Mouse (Mus musculus): Measurements from ENCODE around the gene AY074887. TPM values are rescaled to one million over a fixed set of nuclear protein-coding genes. Genes with fewer than 3 reads are reported as not detected.
"Not testable (repeated sequence)": the region's sequence is repeated elsewhere in the genome, so short reads cannot be mapped to it uniquely, and the experiment has no call there.

Gene AY074887
- polyA plus RNA-seq (2012; rRNA removed) = 0.41 TPM in 1 of 2 replicates, not detected in the other

DNA sequence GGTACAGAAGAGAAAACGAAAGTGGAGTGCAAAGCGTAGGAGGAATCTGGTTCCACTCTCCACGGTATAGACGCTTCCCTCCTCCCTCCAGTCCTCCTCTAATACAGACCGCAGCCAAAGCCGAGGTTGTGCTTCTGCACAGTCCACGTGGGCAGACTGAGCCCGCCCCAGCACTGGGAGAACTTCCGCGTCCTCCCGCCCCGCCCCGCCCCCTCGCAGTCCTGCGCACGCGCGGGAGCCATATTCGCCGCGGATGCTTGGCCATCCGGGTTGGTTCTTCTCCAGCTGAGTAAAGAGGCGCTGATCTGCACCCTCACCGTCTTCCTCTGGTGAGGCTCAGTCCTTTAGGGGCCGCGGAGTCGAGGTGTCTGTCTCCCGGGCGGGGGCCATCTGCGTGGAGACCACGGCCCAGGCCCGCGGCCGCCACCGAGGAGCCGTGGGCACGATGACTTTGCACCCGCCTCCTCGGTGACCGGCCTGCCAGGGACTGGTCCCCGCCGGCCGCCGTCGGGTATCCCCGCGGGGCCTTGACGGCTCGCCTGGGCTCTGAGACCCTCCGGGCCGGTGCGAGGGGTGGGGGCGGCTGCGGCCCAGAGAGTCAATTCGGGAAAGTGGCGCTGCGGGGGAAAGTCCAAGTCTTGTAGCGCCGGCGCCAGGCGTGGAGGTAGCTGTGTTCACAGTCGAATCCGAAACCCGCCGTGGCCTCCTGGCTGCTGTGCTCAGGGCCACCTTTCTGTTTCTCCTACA lies at the start of gene AY074887, which contains the start of gene Psma4:
Gene AY074887, minus strand, starts transcription at position 424 of the 747 bp plus-strand sequence.
Gene Psma4, plus strand, starts transcription at position 216 of the 747 bp plus-strand sequence.
- DNase-seq (ENCODE audit: low read depth) = peak; percentile 74

GRCm38 (mm10) chr9:54995645-54996044 lies 44.8 kb upstream of the AY074887 start:
- DNase-seq (ENCODE audit: low read depth) = no peak

GRCm38 (mm10) chr9:54994381-54994780 lies 43.6 kb upstream of the AY074887 start:
- no peak for DNase-seq (ENCODE audit: low read depth)

GRCm38 (mm10) chr9:54990362-54990761 lies 39.6 kb upstream of the AY074887 start:
- no peak for DNase-seq (ENCODE audit: low read depth)

DNA sequence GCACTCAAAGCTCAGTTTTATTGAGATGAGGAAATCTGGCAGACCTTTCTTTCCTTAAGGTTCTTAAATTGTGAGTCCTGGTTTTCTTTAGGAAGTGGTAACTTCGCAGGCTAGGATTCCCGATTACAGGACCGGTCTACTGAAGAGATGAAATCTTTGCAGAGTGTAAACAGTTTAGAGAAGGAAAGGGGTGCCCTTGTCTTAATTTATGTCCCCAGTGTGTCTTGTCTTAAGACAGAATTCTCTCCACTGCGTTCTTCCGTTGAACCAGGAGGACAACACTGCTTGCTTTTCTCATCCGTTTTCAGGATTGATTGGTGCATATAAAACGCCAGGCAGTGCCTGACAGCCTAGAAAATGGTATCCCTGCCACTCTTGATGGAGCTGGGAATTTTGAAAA lies 31.6 kb upstream of the AY074887 start:
- DNase-seq (ENCODE audit: low read depth) = no peak

DNA sequence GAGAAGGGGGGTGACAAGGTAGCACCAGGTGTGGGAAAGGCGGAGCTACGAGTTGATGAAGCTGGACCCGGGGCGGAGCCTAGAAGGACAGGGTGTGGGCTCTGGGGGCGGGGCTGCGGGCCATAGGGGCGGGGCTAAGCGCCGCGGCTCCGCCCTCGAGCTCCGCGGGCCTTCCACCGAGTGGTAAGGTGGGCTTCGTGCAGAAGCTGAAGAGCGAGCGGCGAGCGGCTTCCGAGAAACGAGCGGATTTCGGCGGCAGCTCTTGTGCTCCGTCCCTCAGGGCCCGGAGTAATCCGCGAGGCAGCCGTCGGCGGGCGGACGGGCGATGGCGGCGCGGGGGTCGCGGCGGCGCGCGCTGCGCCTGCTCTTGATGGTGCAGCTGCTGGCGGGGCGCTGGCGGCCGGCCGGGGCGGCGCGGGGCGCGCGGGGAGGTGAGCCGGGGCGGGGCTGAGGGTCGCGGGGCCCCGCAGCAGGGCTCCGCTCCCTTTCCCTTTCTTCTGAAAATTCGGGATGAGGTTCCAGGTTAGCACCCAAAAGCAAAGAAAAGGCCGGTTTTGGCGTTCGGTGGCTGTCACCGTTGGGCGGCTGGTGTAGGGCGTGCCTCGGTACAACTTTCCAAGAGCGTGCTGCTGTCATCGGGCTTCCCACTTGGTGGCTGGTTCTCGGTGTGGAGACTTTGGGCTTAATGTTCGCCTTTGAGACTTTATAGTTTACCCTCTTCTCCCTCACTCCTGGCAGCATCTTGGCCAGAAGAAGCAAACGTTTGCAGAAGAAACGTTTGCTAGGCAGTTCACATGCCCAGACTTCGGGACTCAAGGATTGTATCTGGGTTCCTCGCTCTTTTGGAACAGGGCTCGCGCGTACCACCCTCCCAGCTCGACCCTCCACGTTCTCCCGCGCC lies 30.7 kb upstream of the AY074887 start:
- no peak for DNase-seq (ENCODE audit: low read depth)

DNA sequence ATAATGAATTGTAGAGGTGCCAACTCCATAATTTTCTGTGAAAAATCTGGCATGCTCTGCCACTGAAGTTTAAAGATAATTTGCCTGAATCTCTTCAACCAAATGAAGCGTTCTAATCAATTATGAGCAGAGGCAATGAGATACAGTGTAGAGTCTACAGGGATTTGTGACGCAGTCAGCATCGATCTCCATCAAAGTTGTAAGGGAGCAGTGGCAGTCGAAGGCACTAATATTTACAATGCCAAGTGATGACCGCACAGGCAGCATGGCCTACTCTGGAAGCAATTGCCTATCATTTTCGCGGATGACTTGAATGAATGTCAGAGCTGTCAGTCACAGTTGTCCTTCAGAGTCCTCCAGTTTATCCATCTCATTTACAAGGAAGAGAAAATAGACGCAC lies 29.9 kb upstream of the AY074887 start, which contains the start of gene Chrna5:
Gene Chrna5, plus strand, starts transcription at position 207 of the 400 bp plus-strand sequence.
- DNase-seq (ENCODE audit: low read depth) = no peak

- no peak for DNase-seq (ENCODE audit: low read depth)
These were observed 19.3 kb upstream of the AY074887 start for GRCm38 (mm10) chr9:54969972-54970637.

DNA sequence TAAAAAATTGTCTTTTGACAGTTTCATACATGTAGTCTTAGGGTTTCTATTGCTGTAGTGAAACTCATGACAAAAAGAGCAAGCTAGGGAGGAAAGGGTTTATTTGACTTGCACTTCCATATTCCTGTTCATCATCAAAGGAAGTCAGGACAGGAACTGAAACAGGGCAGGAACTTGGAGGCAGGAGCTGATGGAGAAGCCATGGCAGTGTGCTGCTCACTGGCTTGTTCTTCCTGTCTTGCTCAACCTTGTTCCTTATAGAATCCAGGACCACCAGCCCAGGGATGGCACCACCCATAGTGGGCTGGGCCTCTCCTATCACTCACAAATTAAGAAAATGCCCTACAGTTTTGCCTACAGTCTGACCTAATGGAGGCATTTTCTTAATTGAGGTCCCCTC lies 12.9 kb upstream of the AY074887 start:
- no peak for DNase-seq (ENCODE audit: low read depth)

GRCm38 (mm10) chr9:54961059-54961458 lies 10.3 kb upstream of the AY074887 start:
- no peak for DNase-seq (ENCODE audit: low read depth)

DNA sequence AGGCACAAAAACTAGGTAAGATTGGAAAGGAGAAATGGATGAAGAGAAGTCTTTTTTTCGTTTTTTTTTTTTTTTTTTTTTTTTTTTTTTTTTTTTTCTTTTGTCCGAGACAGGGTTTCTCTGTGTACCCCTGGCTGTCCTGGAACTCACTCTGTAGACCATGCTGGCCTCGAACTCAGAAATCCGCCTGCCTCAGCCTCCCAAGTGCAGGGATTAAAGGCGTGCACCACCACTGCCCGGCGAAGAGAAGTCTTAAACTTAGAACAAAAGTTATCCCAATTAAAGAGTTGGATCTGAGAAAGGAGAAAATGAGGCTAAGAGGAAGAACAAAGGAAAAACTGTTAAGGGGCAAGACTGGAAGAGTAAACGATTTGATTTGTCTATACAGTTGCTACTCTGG lies 636 bp downstream of the AY074887 start:
- not testable (repeated sequence) for DNase-seq (ENCODE audit: low read depth)

GRCm38 (mm10) chr9:54949465-54949864 lies 1.3 kb downstream of the AY074887 start:
- DNase-seq (ENCODE audit: low read depth) = no peak

- no peak for DNase-seq (ENCODE audit: low read depth)
These were observed 4.5 kb downstream of the AY074887 start for GRCm38 (mm10) chr9:54946256-54946655.

- DNase-seq (ENCODE audit: low read depth) = no peak
These were observed 6.3 kb downstream of the AY074887 start for GRCm38 (mm10) chr9:54944467-54944866.

DNA sequence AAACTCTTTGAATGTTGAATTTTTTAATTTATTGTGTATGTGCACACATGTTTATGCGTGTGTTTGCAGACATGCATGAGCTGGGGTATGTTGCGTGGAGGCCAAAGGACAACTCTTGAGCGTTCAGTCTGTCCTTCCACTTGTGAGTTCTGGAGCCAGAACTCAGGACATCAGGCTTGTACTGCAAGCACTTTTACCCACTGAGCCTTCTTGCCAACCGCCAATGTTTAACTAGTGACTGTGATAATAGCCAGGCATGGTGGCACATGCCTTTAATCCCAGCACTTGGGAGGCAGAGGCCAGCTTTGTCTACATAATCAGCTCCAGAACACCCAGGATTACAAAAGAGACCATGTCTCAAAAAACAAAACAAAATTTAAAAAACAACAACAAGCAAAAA lies 8.7 kb downstream of the AY074887 start:
- no peak for DNase-seq (ENCODE audit: low read depth)

DNA sequence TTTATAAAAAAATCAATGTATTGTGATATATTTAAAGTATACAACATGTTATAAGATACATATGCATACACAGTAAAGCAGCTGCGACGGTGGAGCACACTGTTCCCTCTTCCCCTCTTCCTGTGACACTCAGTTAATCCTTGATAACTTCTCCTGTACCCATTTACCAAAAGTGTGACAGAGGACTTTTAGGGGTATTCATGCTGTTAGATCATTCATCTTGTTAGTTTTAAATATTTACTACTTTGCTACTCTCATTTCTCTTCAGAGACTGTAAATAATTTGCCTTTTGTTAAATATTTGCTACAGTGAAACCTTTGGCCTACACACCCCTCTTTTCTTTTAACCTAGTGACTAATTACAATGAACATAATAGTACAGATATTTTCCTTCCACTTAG lies 18.4 kb downstream of the AY074887 start:
- no peak for DNase-seq (ENCODE audit: low read depth)

DNA sequence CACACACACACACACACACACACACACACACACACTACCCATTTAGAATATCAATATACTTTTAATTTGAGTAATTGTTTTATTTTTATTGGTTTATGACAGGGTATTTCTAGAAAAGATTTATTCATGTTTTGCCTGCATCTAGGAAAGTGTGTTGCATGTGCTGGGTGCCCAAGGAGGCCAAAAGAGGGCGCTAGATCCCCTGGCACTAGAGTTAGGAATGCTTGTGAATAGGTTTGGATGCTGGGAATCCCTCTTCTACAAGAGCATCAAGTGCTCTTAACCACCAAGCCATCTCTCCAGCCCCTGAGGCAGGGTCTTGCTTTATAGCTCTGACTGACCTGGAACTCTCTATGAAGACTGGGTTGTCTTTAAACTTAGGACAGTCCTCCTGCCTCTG lies 19.0 kb downstream of the AY074887 start:
- no peak for DNase-seq (ENCODE audit: low read depth)

GRCm38 (mm10) chr9:54930741-54931140 lies 20.1 kb downstream of the AY074887 start:
- no peak for DNase-seq (ENCODE audit: low read depth)

DNA sequence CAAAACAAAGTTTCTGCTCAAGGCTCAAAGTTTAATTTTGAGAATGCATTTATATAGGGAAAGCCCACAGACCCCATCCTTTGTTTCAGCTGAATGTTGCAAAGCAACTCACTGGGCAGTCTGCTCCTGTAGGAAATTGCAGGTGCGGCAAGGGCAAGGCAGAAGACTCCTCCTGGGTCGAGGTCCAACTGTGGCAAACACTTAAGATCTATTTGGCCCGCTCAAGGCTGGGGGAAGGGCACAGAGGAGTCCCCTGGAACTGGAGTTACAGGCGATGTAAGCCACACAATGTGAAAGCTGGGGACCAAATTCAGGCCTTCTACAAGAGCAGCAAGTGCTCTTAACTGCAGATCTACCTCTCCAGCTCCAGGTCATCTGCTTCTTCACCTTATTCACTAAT lies 30.9 kb downstream of the AY074887 start:
- no peak for DNase-seq (ENCODE audit: low read depth)

- no peak for DNase-seq (ENCODE audit: low read depth)
These were observed 32.0 kb downstream of the AY074887 start for GRCm38 (mm10) chr9:54918781-54919180.

GRCm38 (mm10) chr9:54918191-54918590 lies 32.6 kb downstream of the AY074887 start:
- DNase-seq (ENCODE audit: low read depth) = no peak

All from gonadal fat pad, adult 2 months (tissue).